Mouse (Mus musculus): ENCODE data around the gene Aim2.
"Not testable (repeated sequence)": the region's sequence is repeated elsewhere in the genome, so short reads cannot be mapped to it uniquely, and the experiment has no call there.

The Aim2 gene

DNA sequence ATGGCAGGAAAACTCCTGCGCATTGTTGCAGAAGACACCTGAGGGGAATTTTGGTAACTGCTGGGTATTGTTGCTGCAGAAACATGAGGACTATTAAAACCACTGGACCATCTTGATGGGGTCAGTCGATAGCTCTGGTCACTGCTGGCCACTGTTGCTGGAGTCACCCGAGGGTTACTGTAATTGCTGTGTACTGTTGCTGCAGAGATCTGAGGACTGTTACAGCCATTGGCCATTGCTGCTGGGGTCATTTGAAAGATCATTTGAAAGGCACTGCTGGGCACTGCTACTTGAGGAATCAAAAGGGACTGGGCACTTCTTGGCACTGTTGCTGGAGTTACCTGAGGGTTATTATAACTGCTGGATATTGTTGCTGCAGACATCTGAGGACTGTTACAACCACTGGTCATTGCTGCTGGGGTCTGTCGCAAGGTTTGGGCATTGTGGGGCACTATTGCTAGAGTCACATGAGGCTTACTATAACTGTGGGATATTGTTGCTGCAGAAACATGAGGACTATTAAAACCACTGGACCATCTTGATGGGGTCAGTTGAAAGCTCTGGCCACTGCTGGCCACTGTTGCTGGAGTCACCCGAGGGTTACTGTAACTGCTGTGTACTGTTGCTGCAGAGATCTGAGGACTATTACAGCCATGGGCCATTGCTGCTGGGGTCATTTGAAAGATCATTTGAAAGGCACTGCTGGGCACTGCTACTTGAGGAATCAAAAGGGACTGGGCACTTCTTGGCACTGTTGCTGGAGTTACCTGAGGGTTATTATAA is 129.9 kb downstream of the Aim2 start:
- not testable (repeated sequence) for DNase-seq (ENCODE audit: low spot score)

DNA sequence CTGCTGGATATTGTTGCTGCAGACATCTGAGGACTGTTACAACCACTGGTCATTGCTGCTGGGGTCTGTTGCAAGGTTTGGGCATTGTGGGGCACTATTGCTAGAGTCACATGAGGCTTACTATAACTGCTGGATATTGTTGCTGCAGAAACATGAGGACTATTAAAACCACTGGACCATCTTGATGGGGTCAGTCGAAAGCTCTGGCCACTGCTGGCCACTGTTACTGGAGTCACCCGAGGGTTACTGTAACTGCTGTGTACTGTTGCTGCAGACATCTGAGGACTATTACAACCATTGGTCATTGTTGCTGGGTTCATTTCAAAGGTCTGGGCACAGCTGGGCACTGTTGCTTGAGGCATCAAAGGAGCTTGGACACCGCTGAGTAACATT is 130.5 kb downstream of the Aim2 start:
- not testable (repeated sequence) for DNase-seq (ENCODE audit: low spot score)

DNA sequence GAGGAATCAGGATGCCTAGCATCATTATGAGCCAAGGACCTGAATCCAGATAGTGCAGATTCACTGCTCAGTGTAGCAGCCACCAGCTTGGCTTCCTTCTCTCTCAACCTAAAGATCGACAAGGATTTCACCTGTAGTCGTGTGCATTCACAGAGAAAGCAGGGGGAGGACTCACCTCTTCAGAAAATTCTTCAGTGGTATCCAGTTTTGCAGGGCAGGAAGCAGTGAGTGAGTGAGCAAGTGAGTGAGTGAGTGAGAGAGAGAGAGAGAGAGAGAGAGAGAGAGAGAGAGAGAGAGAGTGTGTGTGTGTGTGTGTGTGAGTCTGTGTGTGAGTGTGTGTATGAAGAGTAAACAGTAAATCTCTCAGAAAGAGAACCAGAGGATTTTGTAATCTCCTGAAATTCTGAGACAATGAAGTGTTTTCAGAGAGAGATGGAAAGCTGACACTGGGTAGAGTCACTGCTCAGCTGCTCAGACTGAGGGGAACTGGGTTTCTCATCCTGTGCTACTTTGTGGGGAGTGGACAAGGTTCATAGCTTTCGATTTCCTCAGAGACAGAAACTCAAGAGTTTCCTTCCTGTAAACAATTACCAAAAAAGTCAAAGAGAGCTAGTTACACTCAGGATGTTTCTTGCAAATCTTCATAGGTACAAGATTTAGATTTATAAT is 140.3 kb downstream of the Aim2 start, which contains the start of gene Ifi206:
Gene Ifi206 (minus strand): TSS at position 230 of the 669 bp plus-strand sequence.
- not testable (repeated sequence) for DNase-seq (ENCODE audit: low spot score)

DNA sequence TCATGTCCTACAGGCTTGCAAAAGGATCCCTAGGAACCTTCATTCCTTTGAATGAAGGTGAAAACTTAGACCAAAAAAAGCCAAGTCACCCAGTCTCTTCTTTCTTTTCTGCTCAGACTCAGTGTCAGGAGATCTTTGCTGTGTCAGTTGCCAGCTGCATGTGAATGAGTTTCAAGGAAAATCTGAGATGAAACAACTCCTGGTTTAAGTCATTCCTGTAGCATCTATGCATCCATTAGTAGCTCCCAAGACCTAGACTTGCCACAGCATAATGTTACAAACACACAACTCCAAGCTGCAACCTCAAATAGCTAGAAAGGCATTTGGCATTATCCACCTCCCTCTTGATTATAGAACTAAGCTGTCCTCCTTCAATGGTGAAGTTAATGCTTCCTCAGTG is 140.8 kb downstream of the Aim2 start:
- not testable (repeated sequence) for DNase-seq (ENCODE audit: low spot score)

DNA sequence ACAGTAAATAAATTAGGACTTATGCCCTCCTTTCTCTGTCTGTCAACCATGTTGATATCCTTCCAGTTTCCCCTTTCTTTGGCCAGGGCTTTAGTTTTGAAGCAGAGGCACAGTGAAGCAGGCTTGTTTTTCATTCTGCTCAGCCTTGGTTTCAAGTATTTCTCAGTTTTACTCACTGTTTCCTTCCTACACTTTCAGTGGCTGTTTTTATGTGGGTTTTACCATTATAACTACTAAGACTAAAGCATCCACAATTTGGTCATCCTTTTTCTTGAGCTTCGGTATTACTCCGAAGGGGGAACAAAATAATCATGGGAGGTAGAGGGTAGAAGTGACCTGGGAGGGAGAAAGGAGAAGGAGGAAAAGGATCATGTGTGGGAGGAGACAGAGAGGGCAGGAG is 159.9 kb downstream of the Aim2 start:
- DNase-seq (ENCODE audit: low spot score) = not testable (repeated sequence)

All from c-Kit-positive CD71-positive TER-119-positive erythroid progenitor cells, embryonic 14.5 days (primary cell).